Mouse (Mus musculus) embryonic facial prominence, embryonic 11.5 days (tissue): ENCODE measurements around the gene Eef1a2. TPM values are rescaled to one million over a fixed set of nuclear protein-coding genes. Genes with fewer than 3 reads are reported as not detected.

Source experiments
- ATAC-seq: fragments of 200-750 bp; cut with Nextera tagmentation; replicated peaks from 2 replicates; pipeline ENCODE4 v1.8.0; 2017; ENCODE audit warnings: low read depth; ENCODE audit not compliant: insufficient number of reproducible peaks, low FRiP score, low TSS enrichment
- DNase-seq: peaks from one replicate; pipeline ENCODE4 v3.0.0-alpha.2; 2015; ENCODE audit warnings: low spot score
- H3K27ac ChIP-seq: fragments of 300-500 bp; sonication (generic); replicated peaks from 2 replicates; pipeline ENCODE4 v1.5.1; 2014; ENCODE audit warnings: mild to moderate bottlenecking, low read depth, low read length, control low read depth
- H3K27me3 ChIP-seq: fragments of 300-500 bp; sonication (generic); 2 replicates; pipeline ENCODE4 v1.6.1; 2014; ENCODE audit warnings: mild to moderate bottlenecking, low read length, moderate library complexity, mixed read lengths; ENCODE audit not compliant: control insufficient read depth, insufficient read depth
- H3K36me3 ChIP-seq: fragments of 300-500 bp; sonication (generic); replicated peaks from 2 replicates; pipeline ENCODE4 v1.6.1; 2014; ENCODE audit warnings: low read depth, mild to moderate bottlenecking, low read length, moderate library complexity, mixed read lengths; ENCODE audit not compliant: control insufficient read depth, insufficient read depth
- H3K4me1 ChIP-seq: fragments of 300-500 bp; sonication (generic); 2 replicates; pipeline ENCODE4 v1.6.1; 2014; ENCODE audit warnings: low read length, mixed read lengths; ENCODE audit not compliant: control insufficient read depth, insufficient read depth
- H3K4me2 ChIP-seq: fragments of 300-500 bp; sonication (generic); 2 replicates; pipeline ENCODE4 v1.6.1; 2014; ENCODE audit warnings: low read depth, mild to moderate bottlenecking, control low read depth, low read length, moderate library complexity
- H3K4me3 ChIP-seq: fragments of 300-500 bp; sonication (generic); 2 replicates; pipeline ENCODE4 v1.5.1; 2014; ENCODE audit warnings: low read depth, low read length, control low read depth
- H3K9ac ChIP-seq: fragments of 300-500 bp; sonication (generic); replicated peaks from 2 replicates; pipeline ENCODE4 v1.6.1; 2014; ENCODE audit warnings: mild to moderate bottlenecking, control low read depth, low read length
- H3K9me3 ChIP-seq: fragments of 300-500 bp; sonication (generic); replicated peaks from 2 replicates; pipeline ENCODE4 v1.6.1; 2016; ENCODE audit warnings: mild to moderate bottlenecking, low read length, inconsistent platforms, mixed read lengths; ENCODE audit not compliant: control insufficient read depth
- WGBS: fragments of 180-500 bp; shearing (Covaris S2); extraction: QIAGEN DNeasy Blood & Tissue Kit; methylation state at CpG from one replicate; pipeline ENCODE4 v1.1.7; 2014; 5-methylcytosine and 5-hydroxymethylcytosine counted together
- polyA plus RNA-seq: library from polyadenylated mRNA; unstranded; fragments of >200 nt; fragmentation: Nextera tagmentation; extraction: Ambion mirVana; gene quantifications from 2 replicates; pipeline ENCODE4 v1.2.1, GENCODE M21; 2014

Eef1a2 gene
- polyA plus RNA-seq, 1 experiment from 2014 or later = 0.25 TPM

DNA sequence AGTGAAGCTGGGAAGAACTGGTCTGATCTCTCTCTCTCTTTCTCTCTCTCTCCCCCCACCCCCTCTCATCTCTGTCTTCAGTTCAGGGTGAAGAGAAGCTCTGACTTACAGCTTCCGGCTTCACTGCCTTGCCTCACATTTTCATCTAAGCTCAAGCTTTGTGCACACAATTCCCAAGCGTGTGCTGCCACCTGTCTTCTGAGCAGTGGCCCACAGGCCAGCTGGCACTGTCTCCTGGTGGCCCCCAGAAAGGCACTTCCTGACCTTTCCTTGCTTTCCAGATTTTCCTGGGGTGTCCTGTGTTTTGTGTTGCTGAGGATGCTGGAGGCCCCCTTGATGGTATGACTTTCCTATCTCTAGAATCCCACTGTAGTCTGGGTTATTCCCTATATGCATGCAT lies 52.7 kb downstream of the Eef1a2 start:
- Histone ChIP-seq H3K4me3 (no peak overlapping the region), H3K27ac (no peak overlapping the region), H3K27me3 (no peaks in the 10 kb centered on the region), H3K4me2 (no peak overlapping the region), H3K36me3 (no peaks in the 10 kb centered on the region), H3K9me3 (no peaks in the 10 kb centered on the region), H3K9ac (no peak overlapping the region), H3K4me1 (no peaks in the 10 kb centered on the region)
- ATAC-seq = no peak
- WGBS = 67% methylated on average over 2 of the region's 2 CpGs
- no peak for DNase-seq

DNA sequence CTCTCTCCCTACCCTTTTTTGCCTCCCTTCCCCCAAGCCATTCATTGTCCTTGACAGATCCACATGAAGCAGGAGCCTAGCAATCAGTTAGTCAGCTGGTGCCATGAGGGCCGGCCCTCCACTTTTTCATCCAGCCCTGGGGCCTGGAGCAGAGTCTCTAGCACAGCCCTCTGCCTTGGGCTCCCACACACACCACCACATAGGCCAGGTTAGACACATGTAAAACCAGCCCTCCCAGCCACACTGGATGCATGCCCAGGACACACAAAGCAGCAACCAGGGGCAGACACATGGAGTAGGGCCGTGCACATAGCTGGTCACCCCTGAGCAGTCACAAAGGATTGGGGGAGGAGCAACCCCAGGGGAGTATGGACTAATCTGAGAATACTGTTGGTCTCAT lies 54.7 kb downstream of the Eef1a2 start:
- Histone ChIP-seq H3K4me2 (no peak overlapping the region), H3K27ac (no peak overlapping the region), H3K4me3 (no peak overlapping the region), H3K4me1 (no peaks in the 10 kb centered on the region), H3K9ac (no peak overlapping the region), H3K36me3 (no peaks in the 10 kb centered on the region), H3K27me3 (no peaks in the 10 kb centered on the region), H3K9me3 (no peaks in the 10 kb centered on the region)
- 44% methylated on average over 2 of the region's 2 CpGs for WGBS
- DNase-seq = no peak
- peak; percentile 62; the same call in 1 of the 2 replicates for ATAC-seq

DNA sequence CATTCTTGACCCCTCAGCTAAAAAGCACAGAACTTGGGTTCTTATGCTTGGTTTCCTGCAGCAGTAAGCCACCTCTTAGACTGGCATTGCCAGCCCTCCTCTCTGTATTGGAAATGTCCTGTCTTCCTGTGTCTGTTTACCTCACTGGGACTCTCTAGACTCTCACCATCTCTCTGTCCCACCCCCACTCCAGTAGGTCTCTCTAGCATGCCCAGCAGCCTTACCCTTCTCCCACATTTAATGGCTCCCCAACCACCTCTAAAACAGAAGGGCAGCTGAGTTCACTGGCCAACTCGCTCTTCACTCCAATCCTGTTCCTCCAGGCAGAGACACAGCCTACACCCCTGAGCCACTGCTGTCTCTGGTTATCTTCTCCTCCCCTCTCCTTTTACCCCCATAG lies 55.2 kb downstream of the Eef1a2 start:
- ATAC-seq (no peak), DNase-seq (no peak)
- no peaks in the 10 kb centered on the region for H3K4me1 ChIP-seq
- WGBS = 70% methylated on average over 1 of the region's 1 CpGs
- no peaks in the 10 kb centered on the region for H3K27me3 ChIP-seq
- no peaks in the 10 kb centered on the region for H3K36me3 ChIP-seq
- no peak overlapping the region for H3K27ac ChIP-seq
- H3K9ac ChIP-seq = no peak overlapping the region
- H3K4me2 ChIP-seq = no peak overlapping the region
- H3K9me3 ChIP-seq = no peaks in the 10 kb centered on the region
- H3K4me3 ChIP-seq = no peak overlapping the region

GRCm38 (mm10) chr2:181100087-181100486 lies 56.7 kb downstream of the Eef1a2 start:
- no peak overlapping the region for H3K4me3 ChIP-seq
- WGBS = 84% methylated on average over 2 of the region's 2 CpGs

More at GRCm38 (mm10) chr2:181100087-181100486, 56.7 kb downstream of the Eef1a2 start:
- Histone ChIP-seq H3K4me1 (no peaks in the 10 kb centered on the region), H3K9me3 (no peaks in the 10 kb centered on the region), H3K27ac (no peak overlapping the region), H3K27me3 (no peaks in the 10 kb centered on the region), H3K9ac (no peak overlapping the region), H3K4me2 (no peak overlapping the region), H3K36me3 (no peaks in the 10 kb centered on the region)
- DNase-seq (no peak), ATAC-seq (no peak)

Other genes with a start within 250 kb of the Eef1a2 start
- gene Ythdf1, start 236.1 kb downstream of the Eef1a2 start, polyA plus RNA-seq = 70.4 and 84.6 TPM in 2 replicates
- gene Birc7, start 228.0 kb downstream of the Eef1a2 start, polyA plus RNA-seq = 0.18 TPM in 2 replicates
- gene Nkain4, start 202.3 kb downstream of the Eef1a2 start, polyA plus RNA-seq = 20.9 and 27.0 TPM in 2 replicates
- gene Arfgap1, start 189.8 kb downstream of the Eef1a2 start, polyA plus RNA-seq = 43.2 and 54.4 TPM in 2 replicates
- gene Col20a1, start 170.5 kb downstream of the Eef1a2 start, polyA plus RNA-seq = 0.83 and 0.85 TPM in 2 replicates
- 7.4 and 10.8 TPM in 2 replicates for gene Chrna4, start 113.5 kb downstream of the Eef1a2 start, polyA plus RNA-seq
- 1.5 and 2.0 TPM in 2 replicates for gene Kcnq2, start 21.7 kb downstream of the Eef1a2 start, polyA plus RNA-seq
- 443 and 483 TPM in 2 replicates for gene Ppdpf, start 30.2 kb upstream of the Eef1a2 start, polyA plus RNA-seq
- not detected in 2 replicates for gene Ptk6, start 45.8 kb upstream of the Eef1a2 start, polyA plus RNA-seq
- gene Srms, start 56.2 kb upstream of the Eef1a2 start, polyA plus RNA-seq = 0.08 TPM in 1 of 2 replicates, not detected in the other
- gene Fndc11, start 63.0 kb upstream of the Eef1a2 start, polyA plus RNA-seq = 0.49 TPM in 1 of 2 replicates, not detected in the other
- gene Helz2, start 85.0 kb upstream of the Eef1a2 start, polyA plus RNA-seq = 0.54 and 0.70 TPM in 2 replicates
- gene Gmeb2, start 131.0 kb upstream of the Eef1a2 start, polyA plus RNA-seq = 18.0 and 18.3 TPM in 2 replicates
- gene Stmn3, start 157.5 kb upstream of the Eef1a2 start, polyA plus RNA-seq = 79.6 and 98.0 TPM in 2 replicates
- 52.5 and 55.9 TPM in 2 replicates for gene Rtel1, start 162.7 kb upstream of the Eef1a2 start, polyA plus RNA-seq
- gene Zgpat, start 207.9 kb upstream of the Eef1a2 start, polyA plus RNA-seq = 29.1 and 37.0 TPM in 2 replicates
- gene Arfrp1, start 208.4 kb upstream of the Eef1a2 start, polyA plus RNA-seq = 49.7 and 50.8 TPM in 2 replicates
- 15.2 and 18.5 TPM in 2 replicates for gene Lime1, start 223.1 kb upstream of the Eef1a2 start, polyA plus RNA-seq